Mouse (Mus musculus) Patski (cell line): Measurements from ENCODE around the gene Exosc5. TPM values are rescaled to one million over a fixed set of nuclear protein-coding genes. Genes with fewer than 3 reads are reported as not detected.

Experiments
- ATAC-seq: fragments of 100-300 bp; one replicate; pipeline ENCODE4 v1.8.0; 2021
- CTCF ChIA-PET: fragments of 350-600 bp; sonication (Branson Sonifier 250); formaldehyde crosslinking; loops from one replicate; lab custom pipeline; 2022; ENCODE audit warnings: inconsistent platforms; lab: Charles Lee
- POLR2A ChIA-PET: fragments of 350-600 bp; sonication (Branson Sonifier 250); formaldehyde crosslinking; loops from one replicate; lab custom pipeline; 2022; ENCODE audit warnings: antibody characterized with exemption, inconsistent platforms; lab: Charles Lee
- DNase-seq: peaks from one replicate; pipeline ENCODE4 v3.0.0-alpha.2; 2011; ENCODE audit warnings: low read depth, low spot score
- H3K27me3 ChIP-seq: fragments of 371-371 bp; one replicate; pipeline ENCODE4 v1.5.1; 2021
- CTCF ChIP-seq: fragments of 100-300 bp; IDR thresholded peaks from one replicate; pipeline ENCODE4 v1.5.1; 2021
- in situ Hi-C: fragments of 300-500 bp; cut with MboI; formaldehyde crosslinking; loops from 3 replicates; pipeline ENCODE4 v1.11.1; 2018; ENCODE audit warnings: low pct_unique_long_range_greater_than_20kb, mixed read lengths
- polyA plus RNA-seq: library from polyadenylated mRNA; unstranded; gene quantifications from one replicate; pipeline ENCODE4 v1.2.3, GENCODE M21; 2021

Gene Exosc5
- polyA plus RNA-seq, 1 experiment from 2014 or later, result 32.9 TPM

DNA sequence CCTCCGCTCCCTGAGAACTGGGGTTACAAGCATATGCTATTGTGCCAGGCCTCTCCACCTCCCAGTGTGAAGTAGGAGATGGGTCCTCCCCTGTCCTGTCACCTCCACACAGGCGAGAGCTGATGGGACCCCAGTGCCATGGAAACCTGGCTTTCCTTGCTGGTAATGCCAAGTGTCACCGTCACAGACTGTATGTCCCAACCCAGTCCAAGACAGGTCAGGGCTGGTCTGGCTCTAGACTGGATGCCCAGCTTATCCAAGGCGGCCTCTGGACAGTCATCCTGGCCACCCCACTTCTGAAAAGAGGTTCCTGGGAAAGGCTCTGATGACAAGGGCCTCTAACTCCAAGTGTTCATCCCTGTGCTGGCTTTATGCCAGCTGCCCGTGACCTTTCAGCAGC is 21.9 kb upstream of the Exosc5 start:
- ATAC-seq (no peak), DNase-seq (no peak)
- H3K27me3 ChIP-seq, result no peaks in the 10 kb centered on the region
- ChIA-PET CTCF (no interaction called here), POLR2A (no interaction called here)
- TF ChIP-seq CTCF, result no peak
- in situ Hi-C loops, result no loop called here

GRCm38 (mm10) chr7:25639754-25640153 is 19.2 kb upstream of the Exosc5 start:
- no peaks in the 10 kb centered on the region for H3K27me3 ChIP-seq
- CTCF ChIA-PET, result interaction anchor here (0.9 kb wide), 1 partner anchor 13 kb away, joined by 3 read pairs; no protein-coding TSS in a partner anchor
- DNase-seq, result no peak

GRCm38 (mm10) chr7:25644136-25644535 is 14.8 kb upstream of the Exosc5 start:
- in situ Hi-C loops, result no loop called here

More at GRCm38 (mm10) chr7:25639754-25640153, 19.2 kb upstream of the Exosc5 start:
- no peak for ATAC-seq
- no peak for TF ChIP-seq CTCF
- in situ Hi-C loops, result no loop called here
- POLR2A ChIA-PET, result no interaction called here

GRCm38 (mm10) chr7:25644631-25645030 is 14.3 kb upstream of the Exosc5 start:
- CTCF ChIA-PET, result no interaction called here
- DNase-seq (no peak), ATAC-seq (no peak)
- in situ Hi-C loops, result no loop called here
- TF ChIP-seq CTCF, result no peak
- no peaks in the 10 kb centered on the region for H3K27me3 ChIP-seq
- POLR2A ChIA-PET, result no interaction called here

More at GRCm38 (mm10) chr7:25644136-25644535, 14.8 kb upstream of the Exosc5 start:
- H3K27me3 ChIP-seq, result no peaks in the 10 kb centered on the region
- no peak for ATAC-seq
- no peak for DNase-seq
- CTCF ChIA-PET, result no interaction called here
- no peak for TF ChIP-seq CTCF
- POLR2A ChIA-PET, result no interaction called here

DNA sequence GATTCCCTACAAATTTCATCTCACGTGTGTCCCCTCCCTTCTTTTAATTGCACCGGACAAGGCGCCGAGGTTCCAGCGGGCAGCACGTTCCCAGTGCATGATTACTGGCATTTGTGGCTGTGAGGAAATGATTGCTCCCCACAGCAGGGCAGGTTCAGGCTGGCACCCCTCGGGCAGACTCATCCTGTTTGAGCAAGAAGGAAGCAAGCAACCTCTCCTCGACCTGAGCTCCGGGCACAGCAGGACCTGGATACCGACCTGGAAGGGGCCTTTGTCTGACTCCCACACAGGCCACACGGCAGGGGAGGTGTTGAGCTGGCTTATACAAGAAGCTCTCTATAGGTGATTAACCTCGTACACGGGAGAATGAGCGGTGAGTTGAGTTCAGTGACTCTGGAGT is 13.9 kb upstream of the Exosc5 start:
- ChIA-PET CTCF (no interaction called here), POLR2A (no interaction called here)
- no peaks in the 10 kb centered on the region for H3K27me3 ChIP-seq
- TF ChIP-seq CTCF, result no peak
- in situ Hi-C loops, result no loop called here
- DNase-seq, result no peak
- no peak for ATAC-seq

DNA sequence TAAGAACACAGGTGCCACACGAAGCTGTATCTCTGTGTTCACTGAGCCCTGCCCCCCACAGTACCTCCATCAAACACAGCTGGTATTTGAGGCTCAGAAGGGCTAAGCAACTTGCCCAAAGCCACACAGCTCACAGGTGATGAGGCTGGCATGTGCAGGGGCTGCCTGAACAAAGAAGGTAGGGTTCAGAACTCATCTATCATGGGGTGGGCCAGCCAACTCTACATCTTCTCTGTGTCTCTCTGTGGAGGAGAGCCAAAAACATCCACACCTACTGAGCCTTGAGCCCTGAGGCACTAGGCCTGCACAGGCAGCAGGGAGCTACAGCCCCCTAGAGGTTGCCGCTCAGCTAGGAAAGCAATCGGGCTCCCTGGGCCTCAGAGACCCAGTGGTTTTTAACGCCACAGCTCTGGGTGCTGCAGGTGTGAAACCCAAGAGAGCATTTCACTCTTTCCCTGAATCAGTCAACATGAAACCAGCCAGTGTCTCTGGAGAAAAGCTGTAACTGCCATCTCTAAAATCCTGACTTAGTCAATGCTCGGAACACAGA is 11.3 kb upstream of the Exosc5 start:
- ATAC-seq, result no peak
- in situ Hi-C loops, result no loop called here
- POLR2A ChIA-PET, result interaction anchor here (1.1 kb wide), 1 partner anchor 8 kb away, joined by 3 read pairs; no protein-coding TSS in a partner anchor

GRCm38 (mm10) chr7:25649839-25650238 is 9.1 kb upstream of the Exosc5 start:
- in situ Hi-C loops, result no loop called here
- ATAC-seq (no peak), DNase-seq (no peak)
- TF ChIP-seq CTCF, result no peak
- CTCF ChIA-PET, result no interaction called here
- POLR2A ChIA-PET, result no interaction called here
- H3K27me3 ChIP-seq, result no peaks in the 10 kb centered on the region

More for the DNA sequence above, 11.3 kb upstream of the Exosc5 start:
- no peak for TF ChIP-seq CTCF
- no peak for DNase-seq
- CTCF ChIA-PET, result no interaction called here
- H3K27me3 ChIP-seq, result no peaks in the 10 kb centered on the region

DNA sequence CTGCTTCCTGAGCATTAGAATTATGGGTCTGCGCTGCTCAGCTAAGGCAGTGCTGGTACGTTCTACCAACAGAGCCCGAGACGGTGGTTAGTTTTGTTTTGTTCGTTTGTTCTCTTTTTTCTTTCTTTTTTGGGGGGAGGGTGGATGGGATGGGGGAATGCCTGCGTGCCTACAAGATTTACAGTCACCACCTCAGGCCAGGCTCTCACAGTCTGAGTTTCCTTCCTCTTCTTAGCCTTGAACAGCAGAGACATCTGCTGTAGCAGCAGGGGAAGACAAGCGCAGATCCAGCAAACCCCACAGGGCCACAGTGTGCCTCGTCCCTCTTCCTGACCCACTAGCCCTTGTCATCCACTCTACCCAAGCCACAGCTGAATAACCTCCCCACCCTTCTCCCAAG is 7.7 kb upstream of the Exosc5 start:
- H3K27me3 ChIP-seq, result no peaks in the 10 kb centered on the region
- ATAC-seq (no peak), DNase-seq (no peak)
- CTCF ChIA-PET, result interaction anchor here (1.5 kb wide), 1 partner anchor 10 kb away, joined by 3 read pairs; no protein-coding TSS in a partner anchor
- in situ Hi-C loops, result no loop called here
- POLR2A ChIA-PET, result interaction anchor here (0.6 kb wide), 1 partner anchor 103 kb away, joined by 3 read pairs; no protein-coding TSS in a partner anchor
- no peak for TF ChIP-seq CTCF

DNA sequence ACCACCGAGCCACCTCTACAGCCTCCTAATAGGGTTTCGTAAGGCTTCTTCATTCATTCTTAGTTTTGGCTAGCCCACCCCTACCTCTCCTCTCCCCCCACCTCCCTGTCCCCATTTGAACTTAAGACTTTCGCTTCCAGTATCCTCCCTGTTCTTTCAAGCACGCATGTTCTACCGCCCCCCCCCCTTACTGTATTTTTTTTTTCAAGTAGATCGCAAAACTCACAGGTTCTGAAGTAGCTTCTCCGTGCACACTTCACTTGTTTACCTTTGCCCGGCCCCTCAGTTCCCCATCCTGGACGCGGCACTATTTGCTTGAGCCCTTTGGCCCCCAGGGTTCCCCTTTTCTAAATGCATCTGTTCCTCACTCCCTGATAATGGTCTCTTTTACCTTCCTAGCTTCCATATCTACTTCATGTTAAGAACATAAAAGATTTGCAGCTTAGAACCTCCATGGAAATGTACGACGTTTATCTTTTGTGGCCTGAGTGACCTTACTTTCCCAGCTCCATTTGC is 6.7 kb upstream of the Exosc5 start:
- ChIA-PET POLR2A (no interaction called here), CTCF (interaction anchor here (1.2 kb wide), 1 partner anchor 13 kb away, joined by 3 read pairs; no protein-coding TSS in a partner anchor)
- no peaks in the 10 kb centered on the region for H3K27me3 ChIP-seq
- in situ Hi-C loops, result no loop called here
- no peak for TF ChIP-seq CTCF
- DNase-seq (no peak), ATAC-seq (no peak)

DNA sequence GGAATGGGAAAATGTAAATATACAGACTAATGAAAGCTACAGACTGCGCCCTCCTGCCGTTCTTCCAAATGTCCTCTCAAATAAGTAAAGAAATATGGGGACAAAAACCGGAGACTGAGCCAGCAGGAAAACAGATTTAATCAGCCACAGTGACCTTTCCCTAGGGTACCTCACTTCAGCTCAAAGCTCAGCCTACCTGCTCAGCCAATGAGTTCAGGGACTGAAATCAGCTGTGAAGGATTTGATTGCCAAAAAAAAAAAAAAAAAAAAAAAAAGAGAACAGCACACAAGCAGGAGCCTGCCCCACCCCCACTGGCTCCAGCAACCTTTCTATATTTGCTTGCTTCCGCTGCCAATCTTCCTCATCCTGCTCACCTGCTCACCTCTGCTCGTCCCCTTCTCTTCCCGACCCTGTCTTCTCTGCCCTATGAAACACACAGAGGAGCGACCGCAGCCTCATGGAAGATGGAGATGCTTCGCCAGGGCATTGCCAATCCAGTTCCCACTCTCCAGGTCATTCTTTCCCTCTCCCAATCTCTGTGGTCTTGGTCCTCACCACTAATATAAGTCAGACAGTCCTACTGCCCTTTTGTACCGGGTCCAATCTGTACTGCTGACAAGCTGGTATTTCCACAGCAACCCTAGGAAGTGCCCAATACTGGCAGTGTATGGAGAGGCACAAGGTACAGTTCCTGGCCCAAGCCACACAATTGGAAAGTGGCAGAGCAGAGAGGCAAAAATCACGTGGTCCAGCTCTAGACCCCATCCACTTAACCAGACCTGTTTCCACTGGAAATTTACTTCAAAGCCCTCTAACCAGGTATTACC is 3.1 kb upstream of the Exosc5 start:
- POLR2A ChIA-PET, result interaction anchor here (0.6 to 0.8 kb wide), 2 partner anchors 9 to 112 kb away, joined by 3 to 4 read pairs; no protein-coding TSS in a partner anchor
- TF ChIP-seq CTCF, result no peak
- in situ Hi-C loops, result no loop called here
- no peaks in the 10 kb centered on the region for H3K27me3 ChIP-seq
- CTCF ChIA-PET, result interaction anchor here (1.2 kb wide), 1 partner anchor 247 kb away, joined by 3 read pairs; no protein-coding TSS in a partner anchor
- ATAC-seq (no peak), DNase-seq (no peak)

- no peak for TF ChIP-seq CTCF
- ATAC-seq, result no peak
- no peaks in the 10 kb centered on the region for H3K27me3 ChIP-seq
- in situ Hi-C loops, result no loop called here
- ChIA-PET POLR2A (no interaction called here), CTCF (no interaction called here)
- no peak for DNase-seq
Observed at GRCm38 (mm10) chr7:25657785-25658184, 1.2 kb upstream of the Exosc5 start.
